Mouse (Mus musculus) olfactory bulb, adult 2 months (tissue): ENCODE results near the gene Myt1.

Experiments
- CTCF ChIP-seq: fragments of 200-500 bp; IDR thresholded peaks from 2 replicates; pipeline ENCODE4 v1.5.1; 2012; ENCODE audit warnings: low read depth, mild to moderate bottlenecking, low read length, moderate library complexity; ENCODE audit not compliant: insufficient read depth
- POLR2A ChIP-seq: fragments of 200-500 bp; IDR thresholded peaks from 2 replicates; pipeline ENCODE4 v1.6.1; 2012; ENCODE audit warnings: mild to moderate bottlenecking, low read depth, low read length, moderate library complexity; ENCODE audit not compliant: insufficient read depth

- TF ChIP-seq POLR2A, result no peak
- 0 out of 2 replicates have a peak, but pooled peaks have one; percentile 8 for TF ChIP-seq CTCF
These were observed at the start of gene Myt1 for GRCm38 (mm10) chr2:181763006-181763830.
